Mouse (Mus musculus) testis, adult 2 months (tissue): ENCODE results near the gene Aacs.
"Not testable (repeated sequence)": the region's sequence is repeated elsewhere in the genome, so short reads cannot be mapped to it uniquely, and the experiment has no call there.

Experiments
- CTCF ChIP-seq: fragments of 200-500 bp; IDR thresholded peaks from 2 replicates; pipeline ENCODE4 v1.5.1; 2012; ENCODE audit warnings: low read depth, mild to moderate bottlenecking, inconsistent platforms, low read length, moderate library complexity; ENCODE audit not compliant: control insufficient read depth, insufficient read depth, insufficient replicate concordance
- POLR2A ChIP-seq: fragments of 200-500 bp; IDR thresholded peaks from 2 replicates; pipeline ENCODE4 v1.6.1; 2012; ENCODE audit warnings: low read depth, mild to moderate bottlenecking, inconsistent platforms, low read length, moderate library complexity; ENCODE audit not compliant: control insufficient read depth

DNA sequence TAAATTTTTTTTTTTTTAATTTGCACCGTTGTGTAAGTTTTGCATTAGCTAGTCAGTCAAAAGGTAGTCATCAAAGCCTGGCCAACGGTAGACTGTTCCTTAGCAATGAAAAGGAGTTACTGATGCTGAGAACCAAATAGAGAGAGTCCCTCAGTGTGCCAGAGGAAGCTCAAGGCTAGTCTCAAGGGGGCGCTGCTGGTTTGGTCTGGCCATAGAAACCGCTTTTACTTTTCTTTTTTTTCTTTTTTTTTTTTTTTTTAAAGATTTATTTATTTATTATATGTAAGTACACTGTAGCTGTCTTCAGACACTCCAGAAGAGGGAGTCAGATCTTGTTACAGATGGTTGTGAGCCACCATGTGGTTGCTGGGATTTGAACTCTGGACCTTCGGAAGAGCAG is 13.3 kb downstream of the Aacs start:
- TF ChIP-seq CTCF, POLR2A: not testable (repeated sequence)
